Mouse (Mus musculus) intestine, embryonic 16.5 days (tissue): ENCODE data around the gene Aars2. TPM values are rescaled to one million over a fixed set of nuclear protein-coding genes. Genes with fewer than 3 reads are reported as not detected.

Experiments used
- ATAC-seq: fragments of 200-750 bp; cut with Nextera tagmentation; 2 replicates; pipeline ENCODE4 v1.8.0; 2017; ENCODE audit warnings: moderate TSS enrichment, moderate library complexity
- H3K27ac ChIP-seq: fragments of 300-500 bp; sonication (generic); 2 replicates; pipeline ENCODE4 v1.5.1; 2014; ENCODE audit warnings: mild to moderate bottlenecking, low read length
- H3K27me3 ChIP-seq: fragments of 300-500 bp; sonication (generic); replicated peaks from 2 replicates; pipeline ENCODE4 v1.6.1; 2014; ENCODE audit warnings: low read length, control low read depth, mixed read lengths; ENCODE audit not compliant: control insufficient read depth, insufficient read depth
- H3K36me3 ChIP-seq: fragments of 300-500 bp; sonication (generic); 2 replicates; pipeline ENCODE4 v1.6.1; 2014; ENCODE audit warnings: low read length, control low read depth; ENCODE audit not compliant: control insufficient read depth, insufficient read depth
- H3K4me1 ChIP-seq: fragments of 300-500 bp; sonication (generic); 2 replicates; pipeline ENCODE4 v1.6.1; 2014; ENCODE audit warnings: low read length, control low read depth, mixed read lengths; ENCODE audit not compliant: control insufficient read depth, insufficient read depth
- H3K4me2 ChIP-seq: fragments of 300-500 bp; sonication (generic); 2 replicates; pipeline ENCODE4 v1.6.1; 2014; ENCODE audit warnings: low read depth, low read length, control low read depth
- H3K4me3 ChIP-seq: fragments of 300-500 bp; sonication (generic); 2 replicates; pipeline ENCODE4 v1.5.1; 2014; ENCODE audit warnings: mild to moderate bottlenecking, low read length
- H3K9ac ChIP-seq: fragments of 300-500 bp; sonication (generic); 2 replicates; pipeline ENCODE4 v1.6.1; 2014; ENCODE audit warnings: low read depth, low read length
- H3K9me3 ChIP-seq: fragments of 300-500 bp; sonication (generic); 2 replicates; pipeline ENCODE4 v1.6.1; 2016; ENCODE audit warnings: low read length, control low read depth; ENCODE audit not compliant: control insufficient read depth
- WGBS: fragments of 180-500 bp; shearing (Covaris S2); extraction: QIAGEN DNeasy Blood & Tissue Kit; methylation state at CpG from one replicate; pipeline ENCODE4 v1.1.7; 2014; 5-methylcytosine and 5-hydroxymethylcytosine counted together
- polyA plus RNA-seq: library from polyadenylated mRNA; unstranded; fragments of >200 nt; fragmentation: Nextera tagmentation; extraction: Ambion mirVana; gene quantifications from 2 replicates; pipeline ENCODE4 v1.2.1, GENCODE M21; 2015

Aars2 gene
- polyA plus RNA-seq, 1 experiment from 2014 or later = 16.6 TPM

DNA sequence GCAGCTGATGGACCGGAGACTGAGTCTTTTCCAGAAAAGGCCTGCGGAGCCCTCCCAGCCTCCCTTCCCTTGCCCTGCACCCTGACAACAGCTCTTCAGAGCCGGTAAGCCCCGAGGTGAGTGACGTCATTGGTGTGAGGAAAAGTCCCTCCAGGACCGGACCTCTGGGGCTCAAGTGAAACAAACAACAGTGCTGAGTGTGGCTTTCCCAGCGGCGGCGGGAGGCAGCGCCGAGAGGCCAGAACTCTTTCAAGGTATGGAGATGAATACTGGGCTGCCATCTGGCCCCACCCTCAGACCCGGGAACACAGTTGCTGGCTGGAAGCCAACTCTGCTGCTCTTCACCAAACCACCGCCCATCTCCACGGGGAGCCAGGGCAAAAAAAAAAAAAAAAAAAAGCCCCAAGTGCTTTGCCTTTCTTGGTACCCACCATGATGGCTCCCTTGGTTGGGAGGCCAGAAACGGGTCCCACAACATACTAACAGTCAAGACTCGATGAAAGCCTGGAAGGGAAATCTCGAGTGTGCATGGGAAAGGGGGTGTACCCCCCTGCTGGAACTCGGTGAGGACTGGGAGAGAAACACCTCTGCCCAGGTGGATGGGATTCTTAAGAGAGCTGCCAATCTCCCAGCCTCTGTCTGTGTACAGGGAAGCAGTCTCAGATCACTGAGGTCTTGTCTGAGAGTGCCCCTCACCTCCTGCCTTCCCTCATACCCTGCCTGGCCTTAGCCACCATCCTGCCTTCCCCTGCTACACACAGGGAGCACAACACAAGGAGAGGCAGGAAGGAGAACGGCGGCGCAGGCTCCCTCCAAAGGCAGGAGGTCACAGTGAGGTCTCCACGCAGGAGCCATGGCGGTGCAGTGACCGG lies 37.6 kb downstream of the Aars2 start:
- WGBS = 19% methylated on average over 24 of the region's 24 CpGs
- Histone ChIP-seq H3K4me1 (peaks cover 20% of the 10 kb centered on the region), H3K36me3 (no peaks in the 10 kb centered on the region), H3K4me3 (peak overlapping the region; percentile 29; the same call in 1 of the 2 replicates), H3K4me2 (no peak overlapping the region), H3K27me3 (peaks cover 80% of the 10 kb centered on the region), H3K9me3 (no peaks in the 10 kb centered on the region), H3K27ac (no peak overlapping the region), H3K9ac (no peak overlapping the region)
- no peak; the same call in none of the 2 replicates for ATAC-seq

DNA sequence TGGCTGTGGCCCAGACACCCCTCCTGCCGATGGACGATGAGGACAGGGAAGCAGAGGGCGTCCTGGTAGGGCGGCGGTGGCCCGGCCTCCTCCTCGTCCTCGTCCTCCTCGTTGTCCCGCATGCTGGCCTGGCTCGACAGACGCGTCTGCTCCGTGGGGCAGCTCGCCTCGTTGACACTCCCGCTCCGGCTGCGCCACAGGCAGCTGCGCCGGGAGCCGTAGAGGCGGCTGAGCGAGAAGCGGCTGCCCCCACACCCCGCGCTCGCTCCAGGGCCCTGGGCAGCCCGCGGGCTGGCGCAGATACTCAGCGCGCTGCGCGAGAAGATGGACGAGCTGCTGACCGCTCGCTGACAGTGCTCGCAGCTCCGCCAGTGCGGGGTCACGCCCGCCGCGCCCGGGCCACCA lies 38.2 kb downstream of the Aars2 start:
- ATAC-seq = no peak; the same call in 1 of the 2 replicates
- H3K27ac ChIP-seq = no peak overlapping the region
- WGBS = 20% methylated on average over 46 of the region's 46 CpGs
- peaks cover 77% of the 10 kb centered on the region for H3K27me3 ChIP-seq
- H3K36me3 ChIP-seq = no peaks in the 10 kb centered on the region
- peak overlapping the region; percentile 46 for H3K4me2 ChIP-seq
- peak overlapping the region; percentile 29 for H3K4me3 ChIP-seq
- no peaks in the 10 kb centered on the region for H3K9me3 ChIP-seq
- peaks cover 20% of the 10 kb centered on the region for H3K4me1 ChIP-seq
- no peak overlapping the region for H3K9ac ChIP-seq

DNA sequence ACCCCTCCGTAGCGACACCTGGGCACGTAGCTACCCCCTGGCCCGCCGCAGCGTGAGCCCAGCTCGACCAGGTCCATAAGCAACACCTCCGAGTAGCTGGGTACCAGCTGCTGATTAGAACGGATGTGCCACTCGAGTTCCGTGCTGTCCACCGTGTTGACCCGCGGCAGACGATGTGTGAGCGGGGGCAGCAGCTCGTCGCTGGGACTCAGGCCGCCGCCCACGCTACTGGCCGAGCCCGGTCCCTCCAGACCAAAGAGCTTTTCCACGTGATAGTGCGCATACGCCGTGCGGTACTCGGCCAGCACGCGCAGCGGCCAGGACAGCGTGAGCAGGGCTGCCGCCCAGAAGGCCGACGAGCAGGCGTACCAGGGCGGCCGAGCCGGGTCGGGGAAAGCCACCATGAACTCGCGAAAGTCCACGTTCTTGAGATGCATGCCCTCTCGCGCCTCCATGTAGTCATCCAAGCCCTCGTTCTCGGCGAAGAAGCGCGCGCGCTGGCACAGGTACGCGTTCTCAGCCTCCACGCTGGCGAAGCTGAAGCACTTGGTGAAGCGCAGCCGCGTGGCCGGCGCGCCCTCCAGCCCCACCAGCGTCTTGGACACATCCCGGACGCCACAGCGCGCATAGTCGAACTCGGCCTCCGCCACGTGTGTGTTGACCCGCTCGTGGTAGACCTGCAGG lies 38.8 kb downstream of the Aars2 start:
- H3K27me3 ChIP-seq = peaks cover 75% of the 10 kb centered on the region
- WGBS = 17% methylated on average over 74 of the region's 74 CpGs
- no peaks in the 10 kb centered on the region for H3K9me3 ChIP-seq
- peak overlapping the region; percentile 46 for H3K4me2 ChIP-seq
- peak overlapping the region; percentile 29 for H3K4me3 ChIP-seq
- no peak for ATAC-seq
- H3K9ac ChIP-seq = no peak overlapping the region
- H3K27ac ChIP-seq = no peak overlapping the region
- H3K4me1 ChIP-seq = peaks cover 20% of the 10 kb centered on the region
- H3K36me3 ChIP-seq = no peaks in the 10 kb centered on the region

DNA sequence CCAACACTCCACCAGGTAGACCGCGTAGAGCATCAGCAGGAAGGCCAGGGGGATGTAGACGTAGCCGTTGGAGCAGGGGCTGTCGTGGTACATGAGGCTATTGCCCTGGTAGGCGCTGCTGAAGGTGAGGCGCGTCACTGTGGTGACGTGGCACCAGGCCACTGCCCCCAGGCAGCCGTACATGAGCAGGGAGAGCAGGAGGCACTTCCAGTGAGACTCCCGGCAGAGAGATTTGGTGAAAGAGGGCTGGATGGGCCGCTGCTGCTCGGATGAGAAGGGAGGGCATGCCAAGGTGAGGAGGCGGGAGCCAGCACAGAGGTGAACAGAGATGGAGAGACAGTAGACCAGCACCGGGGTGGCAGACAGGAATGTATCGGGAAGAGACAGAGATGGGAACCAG lies 40.3 kb downstream of the Aars2 start:
- Histone ChIP-seq H3K27me3 (peaks cover 65% of the 10 kb centered on the region), H3K9ac (no peak overlapping the region), H3K9me3 (no peaks in the 10 kb centered on the region), H3K4me3 (no peak overlapping the region), H3K4me2 (no peak overlapping the region), H3K27ac (no peak overlapping the region), H3K36me3 (no peaks in the 10 kb centered on the region), H3K4me1 (peaks cover 20% of the 10 kb centered on the region)
- ATAC-seq = no peak
- WGBS = 77% methylated on average over 16 of the region's 16 CpGs

DNA sequence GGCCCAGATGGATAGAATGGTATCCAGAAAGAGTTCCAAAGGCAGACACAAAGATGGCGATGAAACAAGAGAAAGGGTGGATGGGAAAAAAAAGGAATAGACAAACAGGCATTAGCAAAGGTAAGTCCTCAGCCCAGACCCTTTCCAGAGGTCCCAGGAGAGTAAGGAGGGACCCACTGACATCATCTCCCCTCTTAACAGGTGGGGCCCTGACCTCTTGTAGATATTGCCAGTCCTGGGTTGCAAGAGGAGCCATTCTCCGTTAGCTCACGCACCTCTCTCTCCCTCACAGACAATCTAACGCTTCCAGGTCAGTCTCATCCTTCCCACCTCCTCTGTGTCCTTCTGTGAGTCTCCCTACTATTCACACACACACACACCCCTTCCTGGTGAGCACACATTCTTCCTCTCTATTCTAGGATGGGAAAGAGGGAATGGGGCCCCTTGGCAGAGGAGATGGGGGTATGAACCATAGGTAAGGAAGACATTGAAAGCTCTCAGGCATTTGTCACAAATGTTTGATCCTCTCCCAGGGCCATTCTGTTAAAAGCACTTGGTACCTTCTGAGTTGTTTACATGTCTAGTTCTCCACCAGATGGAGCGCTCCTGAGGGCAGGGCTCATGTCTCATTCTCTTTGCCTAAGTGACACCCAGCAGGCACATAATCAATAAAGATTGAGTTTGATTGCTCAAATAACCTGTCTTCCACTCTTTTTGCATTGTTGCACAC lies 41.0 kb downstream of the Aars2 start:
- no peaks in the 10 kb centered on the region for H3K36me3 ChIP-seq
- H3K4me1 ChIP-seq = peaks cover 20% of the 10 kb centered on the region
- no peaks in the 10 kb centered on the region for H3K9me3 ChIP-seq
- no peak overlapping the region for H3K4me2 ChIP-seq
- no peak overlapping the region for H3K27ac ChIP-seq
- H3K9ac ChIP-seq = no peak overlapping the region
- H3K27me3 ChIP-seq = peaks cover 62% of the 10 kb centered on the region
- WGBS = 76% methylated on average over 5 of the region's 5 CpGs
- ATAC-seq = no peak
- H3K4me3 ChIP-seq = no peak overlapping the region

DNA sequence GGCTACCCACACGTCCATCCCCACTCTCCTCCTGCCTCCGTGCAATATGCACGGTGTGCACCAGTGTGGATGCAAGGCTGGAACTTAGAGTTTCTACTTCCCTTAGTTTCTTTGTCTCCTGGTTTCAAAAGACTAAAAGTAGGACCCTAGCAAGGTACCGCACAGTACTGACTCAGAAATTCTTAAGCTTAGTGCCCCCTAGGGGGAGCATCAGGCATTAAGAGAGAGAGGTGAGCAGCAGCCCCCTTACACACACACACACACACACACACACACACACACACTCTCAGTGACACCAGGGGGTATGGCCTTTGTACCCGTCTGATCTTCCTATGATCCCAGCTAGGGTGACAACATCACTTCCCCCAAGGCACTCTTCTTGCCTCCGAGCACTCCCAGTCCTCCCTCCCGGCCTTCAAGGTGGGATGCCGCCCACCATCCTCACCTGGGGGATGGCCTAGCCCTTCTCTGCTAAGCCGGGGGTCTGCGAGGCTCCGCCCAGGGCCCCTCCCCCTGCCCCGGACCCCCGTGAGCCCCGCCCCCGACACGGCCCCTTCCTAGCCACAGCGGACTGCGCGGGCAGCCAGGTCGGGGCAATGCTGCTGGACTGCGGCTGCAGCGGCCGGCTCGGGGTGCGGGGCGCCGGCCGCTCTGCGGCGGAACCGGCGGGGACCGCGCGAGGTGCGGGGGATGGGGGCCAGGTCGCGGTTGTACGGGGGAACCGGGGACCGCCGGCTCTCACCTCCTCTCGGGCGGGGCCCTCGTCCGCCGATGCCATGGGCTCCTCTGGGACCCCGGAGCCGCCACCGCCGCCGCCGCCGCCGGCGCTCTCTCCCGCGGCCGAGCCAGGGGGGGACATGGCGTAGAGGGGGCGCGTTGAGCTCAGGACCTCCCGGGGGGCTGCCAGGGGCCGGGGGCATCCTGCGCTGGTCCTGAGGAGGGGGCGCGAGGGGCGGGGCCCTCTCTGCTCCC lies 42.2 kb downstream of the Aars2 start:
- Histone ChIP-seq H3K9ac (peak overlapping the region; percentile 73), H3K4me1 (peaks cover 20% of the 10 kb centered on the region), H3K4me3 (peak overlapping the region; percentile 73), H3K27me3 (peaks cover 50% of the 10 kb centered on the region), H3K27ac (no peak overlapping the region), H3K9me3 (no peaks in the 10 kb centered on the region), H3K4me2 (peak overlapping the region; percentile 99), H3K36me3 (no peaks in the 10 kb centered on the region)
- WGBS = 4% methylated on average over 49 of the region's 68 CpGs
- peak; percentile 13; the same call in 1 of the 2 replicates for ATAC-seq

DNA sequence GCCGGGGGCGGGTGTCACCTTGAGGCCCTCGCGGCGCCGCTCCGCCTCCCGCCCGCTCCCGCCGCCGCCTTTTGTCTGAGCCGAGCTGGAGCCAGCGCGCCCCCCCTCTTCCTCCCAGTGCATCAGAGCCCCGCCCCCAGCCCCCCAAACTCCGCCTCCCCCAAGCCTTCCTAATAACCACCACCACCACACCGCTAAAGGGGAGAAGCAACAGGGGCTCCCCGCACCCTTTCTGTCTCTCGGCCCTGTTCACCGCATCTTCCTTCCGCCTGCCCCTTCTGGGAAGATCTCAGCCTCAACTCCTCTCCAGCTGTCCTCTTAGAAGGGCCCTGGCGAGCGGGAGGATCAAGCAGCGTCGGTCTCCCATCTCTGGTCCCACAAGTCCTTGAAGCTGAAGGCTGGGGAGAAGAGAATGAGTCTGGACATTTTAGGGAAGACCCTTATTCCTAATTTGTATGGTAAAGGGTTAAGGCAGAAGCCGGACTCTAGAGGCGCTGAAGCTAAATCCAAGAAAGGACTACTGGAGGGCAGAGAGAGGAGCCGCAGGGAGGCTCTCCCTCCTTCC lies 43.1 kb downstream of the Aars2 start, which contains the start of gene Tmem151b:
Gene Tmem151b (minus strand): TSS at position 61 of the 565 bp plus-strand sequence.
- peaks cover 14% of the 10 kb centered on the region for H3K4me1 ChIP-seq
- H3K9ac ChIP-seq = peak within 1 kb of the TSS; percentile 73
- no peaks in the 10 kb centered on the region for H3K36me3 ChIP-seq
- H3K27me3 ChIP-seq = peaks cover 42% of the 10 kb centered on the region
- H3K9me3 ChIP-seq = no peaks in the 10 kb centered on the region
- ATAC-seq = peak; percentile 45
- WGBS = under 1% methylated on average over 16 of the region's 29 CpGs
- peak within 1 kb of the TSS; percentile 23; the same call in 1 of the 2 replicates for H3K27ac ChIP-seq
- peak within 1 kb of the TSS; percentile 73 for H3K4me3 ChIP-seq
- peak within 1 kb of the TSS; percentile 99 for H3K4me2 ChIP-seq

DNA sequence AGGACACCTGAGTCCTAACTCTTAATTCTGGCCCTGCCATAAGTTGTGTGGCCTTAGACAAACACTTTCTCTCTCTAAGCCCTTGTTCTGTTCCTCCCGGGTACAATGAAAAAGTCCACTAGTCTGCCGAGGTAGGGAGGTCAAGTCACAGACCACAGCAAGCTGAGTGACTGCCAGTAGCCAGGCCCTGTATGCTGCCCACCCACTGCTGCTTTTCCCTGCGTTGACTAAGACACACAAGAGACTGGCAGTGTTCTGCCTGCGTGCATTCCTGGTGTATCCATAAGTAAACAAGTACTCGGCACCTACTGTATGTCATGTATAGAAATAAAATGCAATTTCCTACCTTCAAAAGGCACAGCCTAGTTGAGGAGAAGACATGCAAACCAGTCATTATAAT lies 43.6 kb downstream of the Aars2 start:
- Histone ChIP-seq H3K9ac (no peak overlapping the region; the same call in 1 of the 2 replicates), H3K27me3 (peaks cover 36% of the 10 kb centered on the region), H3K9me3 (no peaks in the 10 kb centered on the region), H3K4me2 (peak overlapping the region; percentile 99), H3K4me1 (peaks cover 9% of the 10 kb centered on the region), H3K36me3 (no peaks in the 10 kb centered on the region), H3K4me3 (peak overlapping the region; percentile 73; the same call in 1 of the 2 replicates), H3K27ac (no peak overlapping the region)
- WGBS = 20% methylated on average over 5 of the region's 5 CpGs
- no peak for ATAC-seq
